Mouse (Mus musculus): Measurements from ENCODE around the gene Kank2. TPM values are rescaled to one million over a fixed set of nuclear protein-coding genes. Genes with fewer than 3 reads are reported as not detected.

The Kank2 gene
- polyA plus RNA-seq, 1 experiment from 2014 or later: 2.6 TPM

- no peak overlapping the region for H3K4me2 ChIP-seq
- no peaks in the 10 kb centered on the region for H3K9me3 ChIP-seq (replicated peaks)
- 82% methylated on average over 13 of the region's 13 CpGs for WGBS
- no peak for ATAC-seq
- H3K27ac ChIP-seq: no peak overlapping the region
- no peaks in the 10 kb centered on the region for H3K27me3 ChIP-seq
- H3K36me3 ChIP-seq (ENCODE audit: poor library complexity, severe bottlenecking): peaks cover 33% of the 10 kb centered on the region
- no peak overlapping the region for H3K9ac ChIP-seq
- H3K4me3 ChIP-seq: no peak overlapping the region
- peaks cover 14% of the 10 kb centered on the region for H3K4me1 ChIP-seq
Observed at GRCm38 (mm10) chr9:21754516-21755321, 43.8 kb downstream of the Kank2 start.

- no peak for ATAC-seq
- Histone ChIP-seq H3K27ac (no peak overlapping the region), H3K4me2 (no peak overlapping the region), H3K27me3 (no peaks in the 10 kb centered on the region), H3K36me3 (ENCODE audit: poor library complexity, severe bottlenecking) (peaks cover 38% of the 10 kb centered on the region), H3K4me3 (no peak overlapping the region), H3K9ac (no peak overlapping the region), H3K9me3 (replicated peaks) (no peaks in the 10 kb centered on the region), H3K4me1 (peaks cover 7% of the 10 kb centered on the region)
- 88% methylated on average over 2 of the region's 2 CpGs for WGBS
Observed at GRCm38 (mm10) chr9:21754003-21754402, 44.5 kb downstream of the Kank2 start.

DNA sequence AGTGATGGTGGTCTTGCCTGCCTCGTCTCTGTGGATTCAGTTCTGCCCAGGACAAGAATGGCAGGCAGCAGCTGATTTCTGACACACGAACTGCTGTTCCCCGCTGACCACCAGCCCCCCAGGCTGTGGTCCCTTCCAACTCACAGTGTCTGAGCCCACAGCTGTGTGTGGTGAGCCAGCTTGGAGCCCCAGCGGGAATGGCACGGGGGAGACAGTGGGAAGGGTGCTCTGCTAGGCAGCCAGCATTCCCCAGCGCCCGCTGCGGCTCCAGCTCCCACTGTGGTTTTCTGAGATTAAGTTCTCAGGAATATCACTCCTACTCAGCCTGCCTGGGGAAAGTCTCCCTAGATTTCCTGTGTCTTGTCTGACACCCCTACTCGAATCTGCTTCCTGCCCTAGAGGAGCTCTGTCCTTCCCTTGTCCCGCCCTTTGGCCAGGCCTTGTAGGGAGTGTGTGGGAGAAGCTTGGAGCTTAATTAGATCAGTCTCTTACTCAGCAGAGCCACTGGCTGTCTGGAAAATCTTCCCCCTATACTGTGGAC lies 46.2 kb downstream of the Kank2 start:
- peaks cover 48% of the 10 kb centered on the region for H3K36me3 ChIP-seq (ENCODE audit: poor library complexity, severe bottlenecking)
- no peaks in the 10 kb centered on the region for H3K9me3 ChIP-seq (replicated peaks)
- H3K9ac ChIP-seq: no peak overlapping the region; the same call in 1 of the 2 replicates
- no peak for ATAC-seq
- 66% methylated on average over 10 of the region's 10 CpGs for WGBS
- H3K4me3 ChIP-seq: no peak overlapping the region
- H3K4me2 ChIP-seq: no peak overlapping the region
- no peak overlapping the region for H3K27ac ChIP-seq
- no peaks in the 10 kb centered on the region for H3K27me3 ChIP-seq
- no peaks in the 10 kb centered on the region for H3K4me1 ChIP-seq

DNA sequence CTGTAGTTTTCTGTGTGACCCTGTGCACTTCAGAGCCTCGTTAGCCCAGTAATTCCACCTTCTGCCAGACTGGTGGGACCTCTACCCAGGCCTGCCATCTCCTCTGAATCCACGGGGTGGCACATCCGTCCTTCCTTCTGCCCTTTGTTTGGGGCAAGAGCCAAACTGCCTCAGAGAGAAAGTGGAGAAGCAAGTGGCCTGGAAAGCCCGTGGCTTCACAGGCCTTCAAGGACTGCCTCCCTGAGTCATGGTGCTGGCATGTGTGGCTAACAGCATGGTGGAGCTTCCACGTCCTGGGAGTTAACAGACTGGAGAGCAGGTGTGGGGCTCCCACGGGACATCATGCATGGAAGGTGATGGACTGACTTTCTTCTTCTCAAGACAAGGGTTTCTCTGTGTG lies 47.2 kb downstream of the Kank2 start:
- Histone ChIP-seq H3K27me3 (no peaks in the 10 kb centered on the region), H3K36me3 (ENCODE audit: poor library complexity, severe bottlenecking) (peaks cover 48% of the 10 kb centered on the region), H3K4me3 (no peak overlapping the region), H3K27ac (peak overlapping the region; percentile 2; the same call in 1 of the 2 replicates), H3K9me3 (replicated peaks) (no peaks in the 10 kb centered on the region), H3K4me1 (no peaks in the 10 kb centered on the region), H3K4me2 (no peak overlapping the region), H3K9ac (no peak overlapping the region)
- 70% methylated on average over 6 of the region's 6 CpGs for WGBS
- ATAC-seq: no peak

DNA sequence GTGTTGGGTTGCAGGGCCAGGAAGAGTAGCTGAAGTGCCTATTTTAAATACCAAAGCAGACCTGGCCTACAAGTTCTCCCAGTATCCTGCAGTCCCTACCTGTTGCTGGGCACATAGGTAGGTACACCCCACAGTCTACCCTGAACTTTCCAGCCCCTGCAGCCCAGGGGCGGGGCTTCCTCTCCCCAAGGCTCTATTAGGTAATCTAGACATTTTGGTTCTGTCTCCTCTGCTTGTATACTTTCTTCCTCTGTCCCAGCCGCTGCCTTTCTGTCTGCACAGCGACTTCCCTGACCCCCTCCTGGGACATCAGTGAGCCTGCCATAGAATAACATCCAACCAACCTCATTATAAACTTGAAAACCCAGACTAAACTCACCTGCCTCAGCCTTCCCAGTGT lies 48.2 kb downstream of the Kank2 start:
- no peaks in the 10 kb centered on the region for H3K9me3 ChIP-seq (replicated peaks)
- no peak for ATAC-seq
- H3K27me3 ChIP-seq: no peaks in the 10 kb centered on the region
- H3K4me3 ChIP-seq: no peak overlapping the region
- H3K4me1 ChIP-seq: no peaks in the 10 kb centered on the region
- no peak overlapping the region for H3K4me2 ChIP-seq
- 82% methylated on average over 3 of the region's 3 CpGs for WGBS
- H3K27ac ChIP-seq: no peak overlapping the region
- no peak overlapping the region for H3K9ac ChIP-seq
- peaks cover 51% of the 10 kb centered on the region for H3K36me3 ChIP-seq (ENCODE audit: poor library complexity, severe bottlenecking)

GRCm38 (mm10) chr9:21749382-21750118 lies 49.0 kb downstream of the Kank2 start:
- WGBS: 89% methylated on average over 6 of the region's 6 CpGs
- Histone ChIP-seq H3K4me2 (no peak overlapping the region), H3K4me3 (no peak overlapping the region), H3K36me3 (ENCODE audit: poor library complexity, severe bottlenecking) (peaks cover 56% of the 10 kb centered on the region), H3K4me1 (no peaks in the 10 kb centered on the region), H3K9ac (no peak overlapping the region), H3K27ac (no peak overlapping the region), H3K9me3 (replicated peaks) (no peaks in the 10 kb centered on the region), H3K27me3 (no peaks in the 10 kb centered on the region)
- no peak for ATAC-seq

GRCm38 (mm10) chr9:21748491-21748890 lies 50.1 kb downstream of the Kank2 start:
- Histone ChIP-seq H3K4me1 (no peaks in the 10 kb centered on the region), H3K9ac (no peak overlapping the region), H3K27me3 (no peaks in the 10 kb centered on the region), H3K36me3 (ENCODE audit: poor library complexity, severe bottlenecking) (peaks cover 65% of the 10 kb centered on the region), H3K9me3 (replicated peaks) (no peaks in the 10 kb centered on the region), H3K27ac (peak overlapping the region; percentile 31), H3K4me3 (no peak overlapping the region), H3K4me2 (no peak overlapping the region)
- ATAC-seq: no peak
- 87% methylated on average over 10 of the region's 10 CpGs for WGBS

DNA sequence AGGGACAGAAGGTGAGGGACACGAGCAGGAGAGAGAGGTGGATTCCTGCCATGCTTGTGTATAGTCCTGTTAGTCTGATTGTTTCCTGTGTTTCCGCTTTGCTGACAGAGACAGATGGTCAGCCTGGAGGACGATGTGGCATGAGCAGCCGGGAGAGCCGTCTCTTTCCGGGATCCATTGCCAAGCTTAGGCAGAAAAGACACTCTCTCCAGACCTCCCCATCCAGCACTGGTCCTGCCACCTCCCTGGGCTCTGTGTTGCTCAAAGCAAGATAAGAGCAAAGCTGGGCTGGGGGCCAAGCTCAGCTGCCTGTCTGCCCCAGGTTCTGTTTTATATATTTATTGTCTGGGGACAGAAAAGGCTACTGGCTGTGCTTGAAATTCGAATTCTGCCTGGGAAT lies 50.5 kb downstream of the Kank2 start:
- peak; percentile 61 for ATAC-seq
- Histone ChIP-seq H3K4me1 (no peaks in the 10 kb centered on the region), H3K9ac (no peak overlapping the region), H3K27me3 (no peaks in the 10 kb centered on the region), H3K36me3 (ENCODE audit: poor library complexity, severe bottlenecking) (peaks cover 65% of the 10 kb centered on the region), H3K4me3 (no peak overlapping the region), H3K27ac (peak overlapping the region; percentile 31; the same call in 1 of the 2 replicates), H3K4me2 (no peak overlapping the region), H3K9me3 (replicated peaks) (no peaks in the 10 kb centered on the region)
- 74% methylated on average over 7 of the region's 7 CpGs for WGBS

DNA sequence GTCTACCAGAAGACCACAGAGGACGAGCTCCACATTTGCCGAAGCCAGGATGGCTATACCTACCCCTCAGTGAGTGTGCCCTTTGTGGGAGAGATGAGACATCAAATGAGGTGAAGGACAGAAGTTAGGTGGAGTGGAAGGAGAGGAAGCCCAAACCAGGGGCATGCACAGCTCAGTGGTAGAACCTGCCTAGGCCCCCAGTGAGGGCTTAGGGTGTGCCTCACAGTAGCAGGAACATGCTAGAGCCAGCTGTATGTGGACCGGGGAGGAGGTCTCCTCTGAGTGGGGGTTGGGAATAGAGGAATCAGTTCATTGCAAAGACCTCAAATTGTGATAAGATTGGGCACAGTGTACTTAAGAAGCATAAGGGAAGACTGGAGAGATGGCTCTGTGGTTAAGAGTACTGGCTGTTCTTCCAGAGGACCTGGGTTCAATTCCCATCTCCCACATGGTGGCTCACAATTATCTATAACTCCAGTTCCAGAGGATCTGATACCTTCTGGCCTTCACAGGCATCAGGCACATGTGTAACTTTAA lies 51.2 kb downstream of the Kank2 start:
- no peak overlapping the region for H3K4me3 ChIP-seq
- no peak overlapping the region for H3K9ac ChIP-seq
- no peaks in the 10 kb centered on the region for H3K4me1 ChIP-seq
- no peak overlapping the region for H3K4me2 ChIP-seq
- H3K36me3 ChIP-seq (ENCODE audit: poor library complexity, severe bottlenecking): peaks cover 72% of the 10 kb centered on the region
- H3K27me3 ChIP-seq: no peaks in the 10 kb centered on the region
- no peak for ATAC-seq
- no peaks in the 10 kb centered on the region for H3K9me3 ChIP-seq (replicated peaks)
- no peak overlapping the region for H3K27ac ChIP-seq
- 94% methylated on average over 3 of the region's 3 CpGs for WGBS

GRCm38 (mm10) chr9:21741514-21741913 lies 57.0 kb downstream of the Kank2 start:
- no peak overlapping the region for H3K4me3 ChIP-seq
- no peaks in the 10 kb centered on the region for H3K4me1 ChIP-seq
- no peaks in the 10 kb centered on the region for H3K9me3 ChIP-seq (replicated peaks)
- 95% methylated on average over 11 of the region's 11 CpGs for WGBS
- H3K9ac ChIP-seq: no peak overlapping the region
- no peak overlapping the region for H3K27ac ChIP-seq
- no peak overlapping the region for H3K4me2 ChIP-seq
- peaks cover 90% of the 10 kb centered on the region for H3K36me3 ChIP-seq (ENCODE audit: poor library complexity, severe bottlenecking)
- H3K27me3 ChIP-seq: no peaks in the 10 kb centered on the region
- no peak for ATAC-seq

GRCm38 (mm10) chr9:21740427-21740826 lies 58.1 kb downstream of the Kank2 start:
- peaks cover 89% of the 10 kb centered on the region for H3K36me3 ChIP-seq (ENCODE audit: poor library complexity, severe bottlenecking)
- H3K27ac ChIP-seq: no peak overlapping the region
- 98% methylated on average over 14 of the region's 14 CpGs for WGBS
- H3K4me2 ChIP-seq: no peak overlapping the region
- no peak overlapping the region for H3K4me3 ChIP-seq
- no peak overlapping the region for H3K9ac ChIP-seq
- no peaks in the 10 kb centered on the region for H3K27me3 ChIP-seq
- no peaks in the 10 kb centered on the region for H3K4me1 ChIP-seq
- no peaks in the 10 kb centered on the region for H3K9me3 ChIP-seq (replicated peaks)
- no peak for ATAC-seq

GRCm38 (mm10) chr9:21738776-21739175 lies 59.8 kb downstream of the Kank2 start:
- no peak overlapping the region for H3K9ac ChIP-seq
- no peak overlapping the region for H3K4me2 ChIP-seq
- no peak overlapping the region for H3K4me3 ChIP-seq
- no peaks in the 10 kb centered on the region for H3K4me1 ChIP-seq
- no peaks in the 10 kb centered on the region for H3K9me3 ChIP-seq (replicated peaks)
- no peaks in the 10 kb centered on the region for H3K27me3 ChIP-seq
- 75% methylated on average over 7 of the region's 7 CpGs for WGBS
- no peak overlapping the region for H3K27ac ChIP-seq
- ATAC-seq: 0 out of 2 replicates have a peak, but pooled peaks have one; percentile 13
- peaks cover 89% of the 10 kb centered on the region for H3K36me3 ChIP-seq (ENCODE audit: poor library complexity, severe bottlenecking)

Data from forebrain, embryonic 13.5 days (tissue).